In genomic region chrX:75513787-75514178, GRCm38 (mm10) we compare ENCODE assay signal across 7 mouse cellular contexts. TPM values are rescaled to one million over a fixed set of nuclear protein-coding genes. Genes with fewer than 3 reads are reported as not detected.
A peak's percentile ranks its signal among the peaks of the same experiment; 100 is the strongest.
DNase-seq lines count a peak whose midpoint lies in the region; ATAC-seq and TF ChIP-seq lines count a peak whose summit lies in the region.

No protein-coding gene starts in this region.

- H3K4me2 ChIP-seq in lung, embryonic 16.5 days (ENCODE audit: low read depth, low read length), result peak overlapping the region; percentile 41
- no peak overlapping the region; the same call in 1 of the 2 replicates for H3K4me2 ChIP-seq in limb, embryonic 11.5 days (ENCODE audit: low read depth, severe bottlenecking)
- peak overlapping the region; percentile 50 for H3K4me2 ChIP-seq in neural tube, embryonic 15.5 days

- no peak for TF ChIP-seq CTCF in lung, adult 2 months (IDR thresholded peaks at IDR 0.05; ENCODE audit: insufficient read depth, low read length)

- H3K4me3 ChIP-seq in lung, embryonic 16.5 days (ENCODE audit: low read length), result no peak overlapping the region; the same call in 1 of the 2 replicates
- no peak overlapping the region for H3K4me3 ChIP-seq in lung, adult 2 months (replicated peaks; ENCODE audit: extremely low read depth, low read depth, low read length)
- H3K4me3 ChIP-seq in forebrain, embryonic 10.5 days, result peak overlapping the region; percentile 61
- no peak overlapping the region for H3K4me3 ChIP-seq in limb, embryonic 11.5 days (ENCODE audit: low read depth, low read length)
- H3K4me3 ChIP-seq in neural tube, embryonic 15.5 days (replicated peaks), result peak overlapping the region; percentile 54; the same call in 1 of the 2 replicates

- 24% methylated on average over 3 of the region's 3 CpGs for WGBS in lung, embryonic 16.5 days
- 24% methylated on average over 3 of the region's 3 CpGs for WGBS in lung, adult 2 months
- 46% methylated on average over 3 of the region's 3 CpGs for WGBS in forebrain, embryonic 10.5 days
- WGBS in limb, embryonic 11.5 days, result 38% methylated on average over 3 of the region's 3 CpGs
- WGBS in neural tube, embryonic 15.5 days, result 39% methylated on average over 3 of the region's 3 CpGs

- no peak for DNase-seq in lung, adult 2 months
- DNase-seq in forebrain, embryonic 10.5 days (ENCODE audit: extremely low spot score, low spot score), result no peak
- DNase-seq in limb, embryonic 11.5 days (ENCODE audit: low spot score), result no peak
- no peak for DNase-seq in kidney, postnatal 10 days

- H3K9me3 ChIP-seq in lung, embryonic 16.5 days (ENCODE audit: control insufficient read depth, low read length), result no peaks in the 10 kb centered on the region
- no peaks in the 10 kb centered on the region for H3K9me3 ChIP-seq in forebrain, embryonic 10.5 days
- no peaks in the 10 kb centered on the region for H3K9me3 ChIP-seq in limb, embryonic 11.5 days (ENCODE audit: control insufficient read depth, low read length)
- H3K9me3 ChIP-seq in neural tube, embryonic 15.5 days (replicated peaks), result no peaks in the 10 kb centered on the region

- no peaks in the 10 kb centered on the region for H3K27me3 ChIP-seq in lung, embryonic 16.5 days (ENCODE audit: control insufficient read depth, insufficient read depth, low read depth, low read length)
- no peaks in the 10 kb centered on the region for H3K27me3 ChIP-seq in forebrain, embryonic 10.5 days (ENCODE audit: poor library complexity, severe bottlenecking)
- no peaks in the 10 kb centered on the region for H3K27me3 ChIP-seq in limb, embryonic 11.5 days (ENCODE audit: control insufficient read depth, insufficient read depth, low read length)
- H3K27me3 ChIP-seq in neural tube, embryonic 15.5 days (replicated peaks), result no peaks in the 10 kb centered on the region

- H3K4me1 ChIP-seq in lung, embryonic 16.5 days (replicated peaks; ENCODE audit: control insufficient read depth, insufficient read depth, low read length), result no peaks in the 10 kb centered on the region
- no peaks in the 10 kb centered on the region for H3K4me1 ChIP-seq in lung, adult 2 months (ENCODE audit: control insufficient read depth, insufficient read depth, low read length)
- no peaks in the 10 kb centered on the region for H3K4me1 ChIP-seq in forebrain, embryonic 10.5 days
- no peaks in the 10 kb centered on the region for H3K4me1 ChIP-seq in limb, embryonic 11.5 days (ENCODE audit: control insufficient read depth, insufficient read depth, low read length)
- no peaks in the 10 kb centered on the region; the same call in 1 of the 2 replicates for H3K4me1 ChIP-seq in neural tube, embryonic 15.5 days

- no peak overlapping the region for H3K27ac ChIP-seq in lung, embryonic 16.5 days (ENCODE audit: low read length)
- H3K27ac ChIP-seq in forebrain, embryonic 10.5 days, result peak overlapping the region; percentile 35; the same call in 1 of the 2 replicates
- H3K27ac ChIP-seq in limb, embryonic 11.5 days (replicated peaks; ENCODE audit: low read depth, low read length), result no peak overlapping the region
- H3K27ac ChIP-seq in neural tube, embryonic 15.5 days (replicated peaks), result no peak overlapping the region

- no peak overlapping the region for H3K9ac ChIP-seq in lung, embryonic 16.5 days (ENCODE audit: low read length)
- H3K9ac ChIP-seq in limb, embryonic 11.5 days (ENCODE audit: low read length), result no peak overlapping the region
- H3K9ac ChIP-seq in neural tube, embryonic 15.5 days (replicated peaks), result 0 out of 2 replicates have a peak overlapping the region, but pooled peaks have one; percentile 14

- H3K36me3 ChIP-seq in lung, embryonic 16.5 days (ENCODE audit: control insufficient read depth, insufficient read depth, low read length), result no peaks in the 10 kb centered on the region
- no peaks in the 10 kb centered on the region for H3K36me3 ChIP-seq in forebrain, embryonic 10.5 days (replicated peaks)
- no peaks in the 10 kb centered on the region for H3K36me3 ChIP-seq in limb, embryonic 11.5 days (ENCODE audit: control insufficient read depth, insufficient read depth, low read length)
- H3K36me3 ChIP-seq in neural tube, embryonic 15.5 days, result no peaks in the 10 kb centered on the region

- TF ChIP-seq POLR2A in lung, adult 2 months (IDR thresholded peaks at IDR 0.05; ENCODE audit: borderline replicate concordance, extremely low read depth, low read depth, low read length), result no peak

- no peak for ATAC-seq in lung, embryonic 16.5 days (ENCODE audit: low read depth)
- ATAC-seq in limb, embryonic 11.5 days (ENCODE audit: insufficient number of reproducible peaks, low FRiP score, low TSS enrichment, low read depth), result 0 out of 2 replicates have a peak, but pooled peaks have one; percentile 8
- peak; percentile 67; the same call in 1 of the 2 replicates for ATAC-seq in neural tube, embryonic 15.5 days (ENCODE audit: low FRiP score)
- ATAC-seq in activated CD4-positive, CD25-positive, alpha-beta regulatory T cell, adult 4 months, result no peak

RNA-seq across cellular contexts. Expression of gene Vbp1, which starts 0.3 kb away (rescaled TPM):
- polyA plus RNA-seq in lung, embryonic 16.5 days (2015; fragmentation: Nextera tagmentation; extraction: Ambion mirVana), result 158 and 170 TPM in 2 replicates
- 1.7 and 5.0 TPM in 2 replicates for polyA plus RNA-seq in lung, adult 2 months (2012; rRNA removed)
- polyA plus RNA-seq in forebrain, embryonic 10.5 days (2016; fragmentation: Nextera tagmentation; extraction: Ambion mirVana), result 200 and 201 TPM in 2 replicates
- 163 and 169 TPM in 2 replicates for polyA plus RNA-seq in limb, embryonic 11.5 days (2014; fragmentation: Nextera tagmentation; extraction: Ambion mirVana)
- 309 and 331 TPM in 2 replicates for polyA plus RNA-seq in neural tube, embryonic 15.5 days (2015; fragmentation: Nextera tagmentation; extraction: Ambion mirVana)
- polyA plus RNA-seq in activated CD4-positive, CD25-positive, alpha-beta regulatory T cell, adult 4 months (2017; shearing (Covaris generic)), result 100 to 1,000 TPM; 134 to 147 TPM

Comparison
In these comparisons a context has a peak if more than half of its experiments do, and no peak if none do; other contexts are left out.
1. RNA of gene Vbp1, which starts 0.3 kb away (polyA plus RNA-seq): 309 to 331 TPM in neural tube, embryonic 15.5 days, 200 to 201 TPM in forebrain, embryonic 10.5 days, 158 to 170 TPM in lung, embryonic 16.5 days, 163 to 169 TPM in limb, embryonic 11.5 days and 134 to 147 TPM in activated CD4-positive, CD25-positive, alpha-beta regulatory T cell, adult 4 months; 1.7 to 5.0 TPM in lung, adult 2 months; every median in the first group is over 10 times any median in the second.
2. ATAC-seq: peak in limb, embryonic 11.5 days (single experiment) and neural tube, embryonic 15.5 days (single experiment); none in lung, embryonic 16.5 days (single experiment) and activated CD4-positive, CD25-positive, alpha-beta regulatory T cell, adult 4 months (single experiment).
3. H3K4me3 ChIP-seq: peak in forebrain, embryonic 10.5 days (single experiment) and neural tube, embryonic 15.5 days (single experiment); none in lung, embryonic 16.5 days (single experiment), lung, adult 2 months (single experiment) and limb, embryonic 11.5 days (single experiment).